Mouse (Mus musculus): ENCODE measurements around the gene Foxn4. TPM values are rescaled to one million over a fixed set of nuclear protein-coding genes. Genes with fewer than 3 reads are reported as not detected.
A peak's percentile ranks its signal among the peaks of the same experiment; 100 is the strongest.

The Foxn4 gene
- polyA plus RNA-seq, 1 experiment from 2014 or later, result not detected

GRCm38 (mm10) chr5:114269984-114270383 is 3.6 kb downstream of the Foxn4 start:
- Histone ChIP-seq H3K4me3 (ENCODE audit: low read depth, low read length) (no peak overlapping the region), H3K36me3 (ENCODE audit: control insufficient read depth, insufficient read depth, low read length) (no peaks in the 10 kb centered on the region), H3K4me2 (replicated peaks; ENCODE audit: low read depth) (no peak overlapping the region; the same call in 1 of the 2 replicates), H3K9ac (ENCODE audit: low read length) (no peak overlapping the region), H3K9me3 (ENCODE audit: control insufficient read depth, low read length) (no peaks in the 10 kb centered on the region), H3K4me1 (replicated peaks; ENCODE audit: control insufficient read depth, insufficient read depth) (peaks cover 5% of the 10 kb centered on the region; the same call in 1 of the 2 replicates), H3K27me3 (ENCODE audit: control insufficient read depth, insufficient read depth, low read length) (peaks cover 8% of the 10 kb centered on the region), H3K27ac (replicated peaks) (no peak overlapping the region)
- TF ChIP-seq EP300 (optimal IDR thresholded peaks at IDR 0.05) (no peak), CTCF (IDR thresholded peaks at IDR 0.05; ENCODE audit: low read depth) (no peak)
- DNase-seq (ENCODE audit: low spot score), result peak; percentile 27
- ATAC-seq (ENCODE audit: low FRiP score, low TSS enrichment), result no peak
- WGBS, result 14% methylated on average over 12 of the region's 12 CpGs

GRCm38 (mm10) chr5:114269499-114269898 is 4.1 kb downstream of the Foxn4 start:
- Histone ChIP-seq H3K9me3 (ENCODE audit: control insufficient read depth, low read length) (no peaks in the 10 kb centered on the region), H3K4me1 (replicated peaks; ENCODE audit: control insufficient read depth, insufficient read depth) (peaks cover 5% of the 10 kb centered on the region; the same call in 1 of the 2 replicates), H3K36me3 (ENCODE audit: control insufficient read depth, insufficient read depth, low read length) (no peaks in the 10 kb centered on the region), H3K9ac (ENCODE audit: low read length) (no peak overlapping the region), H3K27me3 (ENCODE audit: control insufficient read depth, insufficient read depth, low read length) (peaks cover 8% of the 10 kb centered on the region), H3K27ac (replicated peaks) (no peak overlapping the region), H3K4me3 (ENCODE audit: low read depth, low read length) (no peak overlapping the region), H3K4me2 (replicated peaks; ENCODE audit: low read depth) (no peak overlapping the region)
- ATAC-seq (ENCODE audit: low FRiP score, low TSS enrichment), result no peak
- WGBS, result 53% methylated on average over 7 of the region's 7 CpGs
- TF ChIP-seq CTCF (IDR thresholded peaks at IDR 0.05; ENCODE audit: low read depth), result no peak
- no peak for TF ChIP-seq EP300 (optimal IDR thresholded peaks at IDR 0.05)
- no peak for DNase-seq (ENCODE audit: low spot score)

- no peaks in the 10 kb centered on the region for H3K36me3 ChIP-seq (ENCODE audit: control insufficient read depth, insufficient read depth, low read length)
- ATAC-seq (ENCODE audit: low FRiP score, low TSS enrichment) (no peak), DNase-seq (ENCODE audit: low spot score) (peak; percentile 62)
- H3K4me1 ChIP-seq (replicated peaks; ENCODE audit: control insufficient read depth, insufficient read depth), result peaks cover 5% of the 10 kb centered on the region; the same call in 1 of the 2 replicates
- WGBS, result 12% methylated on average over 7 of the region's 7 CpGs
- no peak overlapping the region for H3K27ac ChIP-seq (replicated peaks)
- H3K9ac ChIP-seq (ENCODE audit: low read length), result no peak overlapping the region
- TF ChIP-seq EP300 (optimal IDR thresholded peaks at IDR 0.05), result no peak
- no peak for TF ChIP-seq CTCF (IDR thresholded peaks at IDR 0.05; ENCODE audit: low read depth)
- peaks cover 4% of the 10 kb centered on the region; the same call in 1 of the 2 replicates for H3K27me3 ChIP-seq (ENCODE audit: control insufficient read depth, insufficient read depth, low read length)
- no peak overlapping the region for H3K4me2 ChIP-seq (replicated peaks; ENCODE audit: low read depth)
- no peak overlapping the region for H3K4me3 ChIP-seq (ENCODE audit: low read depth, low read length)
- H3K9me3 ChIP-seq (ENCODE audit: control insufficient read depth, low read length), result no peaks in the 10 kb centered on the region
Measured at GRCm38 (mm10) chr5:114268646-114269045, 5.0 kb downstream of the Foxn4 start.

GRCm38 (mm10) chr5:114264791-114265190 is 8.8 kb downstream of the Foxn4 start:
- Histone ChIP-seq H3K27ac (replicated peaks) (no peak overlapping the region), H3K4me1 (replicated peaks; ENCODE audit: control insufficient read depth, insufficient read depth) (peaks cover 5% of the 10 kb centered on the region; the same call in 1 of the 2 replicates), H3K9me3 (ENCODE audit: control insufficient read depth, low read length) (no peaks in the 10 kb centered on the region), H3K4me3 (ENCODE audit: low read depth, low read length) (no peak overlapping the region), H3K36me3 (ENCODE audit: control insufficient read depth, insufficient read depth, low read length) (no peaks in the 10 kb centered on the region), H3K9ac (ENCODE audit: low read length) (no peak overlapping the region), H3K4me2 (replicated peaks; ENCODE audit: low read depth) (no peak overlapping the region), H3K27me3 (ENCODE audit: control insufficient read depth, insufficient read depth, low read length) (no peaks in the 10 kb centered on the region)
- 85% methylated on average over 8 of the region's 8 CpGs for WGBS
- no peak for TF ChIP-seq CTCF (IDR thresholded peaks at IDR 0.05; ENCODE audit: low read depth)
- no peak for TF ChIP-seq EP300 (optimal IDR thresholded peaks at IDR 0.05)
- DNase-seq (ENCODE audit: low spot score) (no peak), ATAC-seq (ENCODE audit: low FRiP score, low TSS enrichment) (no peak)

GRCm38 (mm10) chr5:114264030-114264459 is 9.6 kb downstream of the Foxn4 start:
- no peak overlapping the region for H3K27ac ChIP-seq (replicated peaks)
- H3K36me3 ChIP-seq (ENCODE audit: control insufficient read depth, insufficient read depth, low read length), result no peaks in the 10 kb centered on the region
- peaks cover 5% of the 10 kb centered on the region; the same call in 1 of the 2 replicates for H3K4me1 ChIP-seq (replicated peaks; ENCODE audit: control insufficient read depth, insufficient read depth)
- no peak overlapping the region for H3K4me3 ChIP-seq (ENCODE audit: low read depth, low read length)
- H3K27me3 ChIP-seq (ENCODE audit: control insufficient read depth, insufficient read depth, low read length), result no peaks in the 10 kb centered on the region
- H3K4me2 ChIP-seq (replicated peaks; ENCODE audit: low read depth), result no peak overlapping the region
- H3K9me3 ChIP-seq (ENCODE audit: control insufficient read depth, low read length), result no peaks in the 10 kb centered on the region
- 76% methylated on average over 8 of the region's 8 CpGs for WGBS
- TF ChIP-seq CTCF (IDR thresholded peaks at IDR 0.05; ENCODE audit: low read depth), result no peak
- TF ChIP-seq EP300 (optimal IDR thresholded peaks at IDR 0.05), result no peak
- DNase-seq (ENCODE audit: low spot score) (no peak), ATAC-seq (ENCODE audit: low FRiP score, low TSS enrichment) (no peak)
- H3K9ac ChIP-seq (ENCODE audit: low read length), result no peak overlapping the region

- Histone ChIP-seq H3K36me3 (ENCODE audit: control insufficient read depth, insufficient read depth, low read length) (no peaks in the 10 kb centered on the region), H3K4me3 (ENCODE audit: low read depth, low read length) (no peak overlapping the region), H3K9me3 (ENCODE audit: control insufficient read depth, low read length) (no peaks in the 10 kb centered on the region), H3K4me2 (replicated peaks; ENCODE audit: low read depth) (no peak overlapping the region), H3K4me1 (replicated peaks; ENCODE audit: control insufficient read depth, insufficient read depth) (no peaks in the 10 kb centered on the region), H3K27me3 (ENCODE audit: control insufficient read depth, insufficient read depth, low read length) (no peaks in the 10 kb centered on the region), H3K9ac (ENCODE audit: low read length) (no peak overlapping the region), H3K27ac (replicated peaks) (no peak overlapping the region)
- DNase-seq (ENCODE audit: low spot score) (no peak), ATAC-seq (ENCODE audit: low FRiP score, low TSS enrichment) (no peak)
- TF ChIP-seq EP300 (optimal IDR thresholded peaks at IDR 0.05) (no peak), CTCF (IDR thresholded peaks at IDR 0.05; ENCODE audit: low read depth) (no peak)
Measured at GRCm38 (mm10) chr5:114261494-114261893, 12.1 kb downstream of the Foxn4 start.
